Mouse (Mus musculus) brain, embryonic 14.5 days (tissue): ENCODE results near the gene Prpf8.

ENCODE experiments used
- CTCF ChIP-seq: fragments of 200-500 bp; IDR thresholded peaks from 2 replicates; pipeline ENCODE4 v1.5.1; 2012; ENCODE audit warnings: inconsistent platforms, mild to moderate bottlenecking, moderate library complexity, borderline replicate concordance; ENCODE audit not compliant: insufficient read depth, insufficient read length; ENCODE audit errors: extremely low read depth
- POLR2A ChIP-seq: fragments of 200-500 bp; IDR thresholded peaks from 2 replicates; pipeline ENCODE4 v1.6.1; 2012; ENCODE audit warnings: mild to moderate bottlenecking, inconsistent platforms, borderline replicate concordance; ENCODE audit not compliant: poor library complexity, insufficient read depth, insufficient read length, severe bottlenecking; ENCODE audit errors: extremely low read depth

- no peak for TF ChIP-seq POLR2A
- TF ChIP-seq CTCF, result no peak
Observed at GRCm38 (mm10) chr11:75463624-75464023, 23.0 kb upstream of the Prpf8 start.
